Mouse (Mus musculus) C2C12 (cell line): ENCODE data around the gene Bbof1. TPM values are rescaled to one million over a fixed set of nuclear protein-coding genes. Genes with fewer than 3 reads are reported as not detected.
A peak's percentile ranks its signal among the peaks of the same experiment; 100 is the strongest.

ENCODE experiments used
- H3K27me3 ChIP-seq: one replicate; pipeline ENCODE4 v1.6.1; 2011; ENCODE audit not compliant: control insufficient read depth, insufficient read depth, insufficient read length
- H3K36me3 ChIP-seq: one replicate; pipeline ENCODE4 v1.6.1; 2011; ENCODE audit not compliant: control insufficient read depth, insufficient read depth
- H3K4me3 ChIP-seq: one replicate; pipeline ENCODE4 v1.5.1; 2011; ENCODE audit warnings: mild to moderate bottlenecking, control low read depth; ENCODE audit not compliant: poor library complexity, insufficient read depth, severe bottlenecking
- H3K79me2 ChIP-seq: one replicate; pipeline ENCODE4 v1.6.1; 2011; ENCODE audit not compliant: control insufficient read depth, insufficient read depth
- H3K79me3 ChIP-seq: one replicate; pipeline ENCODE4 v1.6.1; 2011; ENCODE audit warnings: low read depth, control low read depth
- H3ac ChIP-seq: one replicate; pipeline ENCODE3; 2011; ENCODE audit warnings: low read depth; ENCODE audit not compliant: control insufficient read depth, insufficient read length
- CEBPB ChIP-seq: IDR thresholded peaks from one replicate; pipeline ENCODE4 v1.6.1; 2011; ENCODE audit warnings: low read depth, mild to moderate bottlenecking, control low read depth, moderate library complexity
- CTCF ChIP-seq: IDR thresholded peaks from one replicate; pipeline ENCODE4 v1.5.1; 2011; ENCODE audit not compliant: control insufficient read depth, insufficient read depth, insufficient read length
- FOSL1 ChIP-seq: IDR thresholded peaks from one replicate; pipeline ENCODE4 v1.8.0; 2011; ENCODE audit warnings: mild to moderate bottlenecking, low read length; ENCODE audit not compliant: poor library complexity, insufficient read depth, severe bottlenecking
- MAX ChIP-seq: IDR thresholded peaks from one replicate; pipeline ENCODE4 v1.6.1; 2011; ENCODE audit warnings: mild to moderate bottlenecking, control low read depth
- MYOD1 ChIP-seq: IDR thresholded peaks from one replicate; pipeline ENCODE4 v1.6.1; 2011; ENCODE audit warnings: low read depth; ENCODE audit not compliant: control insufficient read depth, insufficient read length
- MYOG ChIP-seq: IDR thresholded peaks from one replicate; pipeline ENCODE4 v1.6.1; 2011; ENCODE audit not compliant: control insufficient read depth, insufficient read length; ENCODE audit errors: extremely low read depth
- USF1 ChIP-seq: IDR thresholded peaks from one replicate; pipeline ENCODE4 v1.6.1; 2011; ENCODE audit warnings: low read depth, mild to moderate bottlenecking, control low read depth, moderate library complexity
- polyA plus RNA-seq: library from polyadenylated mRNA; unstranded; fragments of >200 nt; fragmentation: generic; extraction: Trizol; gene quantifications from one replicate; pipeline ENCODE4 v1.2.1, GENCODE M21; 2012; ENCODE audit warnings: missing spikeins

The Bbof1 gene
- polyA plus RNA-seq, 1 experiment = 0.25 TPM

DNA sequence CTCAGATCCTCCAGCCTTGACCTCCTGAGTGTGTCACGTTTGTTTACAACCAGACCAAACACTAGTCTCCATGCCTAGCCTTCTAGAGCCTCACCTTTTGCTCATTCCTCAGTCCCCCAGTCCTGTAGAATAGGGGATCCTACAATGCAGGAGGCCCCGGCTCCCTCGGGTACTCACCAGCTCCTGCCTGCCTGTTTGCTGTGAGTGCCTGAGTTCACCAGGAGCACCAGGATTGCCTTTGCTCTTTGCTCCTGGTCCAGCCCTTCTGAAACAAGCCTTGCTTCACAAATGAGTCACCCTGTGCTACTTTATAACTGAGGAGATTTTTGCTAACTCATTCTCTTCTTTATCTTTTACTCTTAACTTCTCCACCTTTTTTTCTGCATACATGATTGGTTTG, 8.2 kb upstream of the Bbof1 start:
- TF ChIP-seq MYOG (no peak), USF1 (no peak), MAX (no peak), MYOD1 (no peak), CEBPB (no peak), CTCF (no peak)
- Histone ChIP-seq H3K79me3 (no peaks in the 10 kb centered on the region), H3K79me2 (no peaks in the 10 kb centered on the region), H3K4me3 (no peak overlapping the region), H3ac (no peak overlapping the region), H3K27me3 (no peaks in the 10 kb centered on the region), H3K36me3 (no peaks in the 10 kb centered on the region)

DNA sequence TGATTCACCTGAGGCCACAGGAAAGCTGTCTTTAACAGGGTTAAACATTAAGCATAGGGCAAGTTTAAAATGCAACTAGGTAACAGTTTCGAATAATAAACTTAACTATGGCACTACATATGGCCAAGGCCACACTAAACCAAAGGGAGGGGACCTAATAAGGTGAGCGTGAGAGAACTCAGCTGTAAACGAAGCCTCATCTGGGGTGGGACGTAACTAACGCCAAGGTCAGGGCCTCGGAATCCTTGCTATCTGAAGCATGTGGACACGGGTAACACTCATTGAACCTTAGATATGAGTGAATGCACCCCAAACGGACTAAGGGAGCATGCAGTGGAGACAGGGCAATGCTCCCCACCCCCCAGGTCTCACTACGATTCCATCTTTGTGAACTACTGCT, 5.9 kb upstream of the Bbof1 start:
- no peaks in the 10 kb centered on the region for H3K27me3 ChIP-seq
- H3K4me3 ChIP-seq = no peak overlapping the region
- no peaks in the 10 kb centered on the region for H3K79me3 ChIP-seq
- H3K79me2 ChIP-seq = no peaks in the 10 kb centered on the region
- no peak overlapping the region for H3ac ChIP-seq
- no peak for TF ChIP-seq MYOD1
- TF ChIP-seq FOSL1 = no peak
- no peaks in the 10 kb centered on the region for H3K36me3 ChIP-seq

DNA sequence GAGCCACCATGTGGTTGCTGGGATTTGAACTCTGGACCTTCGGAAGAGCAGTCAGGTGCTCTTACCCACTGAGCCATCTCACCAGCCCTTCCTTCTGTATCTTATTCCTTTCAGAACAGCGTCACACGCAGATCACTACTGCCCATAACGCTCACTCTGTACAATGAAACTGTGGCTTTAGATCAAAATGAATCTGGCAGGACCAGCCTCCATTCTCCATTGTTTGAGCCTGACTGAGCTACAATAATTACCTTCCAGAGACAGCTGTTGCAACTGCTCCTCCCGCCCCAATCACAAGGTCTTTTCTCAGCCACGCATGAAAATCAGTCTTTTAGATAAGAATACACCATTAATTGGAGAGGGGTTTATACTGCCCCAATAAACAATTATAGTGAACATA, 4.3 kb upstream of the Bbof1 start:
- Histone ChIP-seq H3K27me3 (no peaks in the 10 kb centered on the region), H3K36me3 (no peaks in the 10 kb centered on the region), H3K79me2 (no peaks in the 10 kb centered on the region), H3ac (no peak overlapping the region), H3K79me3 (no peaks in the 10 kb centered on the region), H3K4me3 (no peak overlapping the region)
- TF ChIP-seq CEBPB (no peak), MYOD1 (no peak), USF1 (no peak), CTCF (no peak), FOSL1 (no peak), MYOG (no peak), MAX (no peak)

DNA sequence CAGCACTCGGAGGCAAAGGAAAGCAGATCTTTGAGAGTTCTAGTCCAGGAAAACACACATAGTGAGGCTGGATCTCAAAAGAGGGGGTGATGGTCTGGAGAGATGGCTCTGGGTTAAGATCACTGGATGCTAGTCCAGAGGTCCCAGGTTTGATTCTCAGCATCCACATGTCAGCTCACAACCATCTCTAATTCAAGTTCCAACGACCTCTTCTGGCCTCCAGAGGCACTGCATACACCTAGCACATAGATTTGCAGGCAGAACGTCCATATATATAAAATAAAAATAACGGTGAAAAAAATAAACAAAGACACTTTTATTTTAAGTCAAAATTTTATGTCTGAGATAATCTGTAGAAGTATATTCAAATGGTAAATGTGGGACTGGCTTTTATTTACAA, 1.6 kb upstream of the Bbof1 start:
- Histone ChIP-seq H3ac (no peak overlapping the region), H3K4me3 (no peak overlapping the region), H3K36me3 (no peaks in the 10 kb centered on the region), H3K79me2 (no peaks in the 10 kb centered on the region), H3K27me3 (no peaks in the 10 kb centered on the region), H3K79me3 (no peaks in the 10 kb centered on the region)
- no peak for TF ChIP-seq MAX
- no peak for TF ChIP-seq MYOD1
- no peak for TF ChIP-seq FOSL1
- no peak for TF ChIP-seq USF1
- no peak for TF ChIP-seq CEBPB
- no peak for TF ChIP-seq CTCF
- TF ChIP-seq MYOG = no peak

DNA sequence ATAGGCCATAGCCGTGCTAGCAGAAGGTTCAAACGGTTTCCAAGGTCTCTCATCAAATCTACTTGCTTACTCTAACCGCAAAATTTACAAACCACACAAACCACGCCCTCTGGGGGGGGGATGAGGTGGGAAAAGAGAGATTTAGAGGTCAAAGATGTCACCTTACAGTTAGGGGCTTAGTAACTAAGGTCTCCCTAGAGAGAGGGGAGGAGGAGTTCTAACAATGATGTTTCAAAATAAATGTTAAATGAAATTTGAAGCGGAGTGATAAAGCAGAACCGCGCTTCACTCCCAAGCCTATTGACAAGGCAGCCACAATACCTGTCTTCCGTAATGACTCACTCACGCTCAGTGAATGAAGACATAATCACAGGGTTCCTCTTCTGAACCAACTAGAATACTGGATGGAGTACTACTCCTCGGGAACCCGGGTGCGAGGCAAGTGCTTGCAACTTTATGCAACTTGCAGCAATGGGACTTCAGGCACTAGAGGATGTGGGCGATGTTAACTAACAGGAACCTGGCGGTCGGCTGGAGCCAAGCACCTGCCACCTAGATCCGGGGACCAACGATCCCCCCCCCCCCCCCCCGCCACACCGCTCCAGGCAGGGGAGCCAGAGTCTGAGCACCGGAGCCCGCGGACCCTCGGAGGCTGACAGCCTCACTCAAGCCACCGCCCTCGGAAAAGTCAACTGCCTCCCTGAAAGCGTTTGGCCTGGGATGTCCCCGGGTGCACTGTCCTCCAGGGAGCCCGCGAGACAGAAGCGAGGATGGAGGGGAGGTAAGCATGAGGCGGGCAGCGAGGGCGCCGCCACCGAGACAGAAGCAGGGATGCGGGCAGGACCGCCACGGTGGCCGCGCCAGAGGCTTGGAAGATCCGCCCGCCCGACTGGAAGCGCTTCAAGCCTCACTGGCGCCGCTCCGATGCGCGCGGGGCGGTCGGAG, 725 bp upstream of the Bbof1 start:
- Histone ChIP-seq H3K36me3 (no peaks in the 10 kb centered on the region), H3K27me3 (no peaks in the 10 kb centered on the region), H3K4me3 (peak overlapping the region; percentile 43), H3ac (peak overlapping the region; percentile 80), H3K79me2 (no peaks in the 10 kb centered on the region), H3K79me3 (no peaks in the 10 kb centered on the region)
- no peak for TF ChIP-seq FOSL1
- no peak for TF ChIP-seq MAX
- no peak for TF ChIP-seq CTCF
- no peak for TF ChIP-seq CEBPB
- TF ChIP-seq MYOD1 = no peak
- no peak for TF ChIP-seq USF1
- TF ChIP-seq MYOG = no peak
